Mouse (Mus musculus) intestine, embryonic 14.5 days (tissue): ENCODE measurements around the gene Cd4. TPM values are rescaled to one million over a fixed set of nuclear protein-coding genes. Genes with fewer than 3 reads are reported as not detected.

Source experiments
- ATAC-seq: fragments of 200-750 bp; cut with Nextera tagmentation; replicated peaks from 2 replicates; pipeline ENCODE4 v1.8.0; 2017; ENCODE audit warnings: low read depth, moderate number of reproducible peaks, moderate TSS enrichment, moderate library complexity; ENCODE audit not compliant: low FRiP score, low TSS enrichment
- DNase-seq: peaks from one replicate; pipeline ENCODE4 v3.0.0-alpha.2; 2018; ENCODE audit warnings: low spot score
- H3K27ac ChIP-seq: fragments of 300-500 bp; sonication (generic); 2 replicates; pipeline ENCODE4 v1.5.1; 2014; ENCODE audit warnings: low read depth, mild to moderate bottlenecking, control low read depth
- H3K27me3 ChIP-seq: fragments of 300-500 bp; sonication (generic); replicated peaks from 2 replicates; pipeline ENCODE4 v1.6.1; 2014; ENCODE audit warnings: low read length, control low read depth; ENCODE audit not compliant: control insufficient read depth, insufficient read depth
- H3K36me3 ChIP-seq: fragments of 300-500 bp; sonication (generic); 2 replicates; pipeline ENCODE4 v1.6.1; 2014; ENCODE audit warnings: low read length, control low read depth; ENCODE audit not compliant: control insufficient read depth, insufficient read depth
- H3K4me1 ChIP-seq: fragments of 300-500 bp; sonication (generic); replicated peaks from 2 replicates; pipeline ENCODE4 v1.6.1; 2014; ENCODE audit warnings: low read length, control low read depth, mixed read lengths; ENCODE audit not compliant: control insufficient read depth, insufficient read depth
- H3K4me2 ChIP-seq: fragments of 300-500 bp; sonication (generic); 2 replicates; pipeline ENCODE4 v1.6.1; 2014; ENCODE audit warnings: low read length
- H3K4me3 ChIP-seq: fragments of 300-500 bp; sonication (generic); 2 replicates; pipeline ENCODE4 v1.5.1; 2014; ENCODE audit warnings: low read depth, low read length, control low read depth, mixed read lengths
- H3K9ac ChIP-seq: fragments of 300-500 bp; sonication (generic); 2 replicates; pipeline ENCODE4 v1.6.1; 2014; ENCODE audit warnings: mild to moderate bottlenecking, low read length
- H3K9me3 ChIP-seq: fragments of 300-500 bp; sonication (generic); 2 replicates; pipeline ENCODE4 v1.6.1; 2016; ENCODE audit warnings: low read length, control low read depth; ENCODE audit not compliant: control insufficient read depth
- WGBS: fragments of 180-500 bp; shearing (Covaris S2); extraction: QIAGEN DNeasy Blood & Tissue Kit; methylation state at CpG from one replicate; pipeline ENCODE4 v1.1.7; 2014; 5-methylcytosine and 5-hydroxymethylcytosine counted together
- polyA plus RNA-seq: library from polyadenylated mRNA; unstranded; fragments of >200 nt; fragmentation: Nextera tagmentation; extraction: Ambion mirVana; gene quantifications from 2 replicates; pipeline ENCODE4 v1.2.1, GENCODE M21; 2014

Gene Cd4
- polyA plus RNA-seq, 1 experiment from 2014 or later = 0.37 TPM

DNA sequence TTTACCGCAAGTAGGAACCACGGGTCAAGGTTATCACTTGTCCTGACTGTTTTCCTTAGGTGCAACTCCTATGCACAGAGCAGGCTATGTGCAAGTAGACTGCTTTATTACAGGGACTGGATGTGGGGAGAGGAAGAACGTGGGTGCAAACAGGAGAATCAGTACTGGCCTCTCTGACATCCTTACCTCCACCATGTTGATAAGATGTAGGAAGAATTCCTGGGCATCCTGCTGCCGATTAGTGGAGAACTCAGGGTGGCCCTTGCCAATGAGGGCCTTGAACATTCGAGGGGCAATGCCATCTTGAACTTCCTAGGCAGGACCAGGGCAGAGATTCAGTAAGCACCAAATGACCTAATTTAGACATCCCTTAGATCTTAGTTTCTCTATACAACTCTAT lies 67.1 kb downstream of the Cd4 start:
- H3K4me1 ChIP-seq = no peaks in the 10 kb centered on the region
- no peaks in the 10 kb centered on the region for H3K27me3 ChIP-seq
- no peaks in the 10 kb centered on the region for H3K9me3 ChIP-seq
- H3K4me2 ChIP-seq = no peak overlapping the region
- DNase-seq (no peak), ATAC-seq (no peak)
- no peak overlapping the region for H3K9ac ChIP-seq
- 91% methylated on average over 5 of the region's 5 CpGs for WGBS
- no peak overlapping the region for H3K27ac ChIP-seq
- peaks cover 99% of the 10 kb centered on the region for H3K36me3 ChIP-seq
- H3K4me3 ChIP-seq = no peak overlapping the region

DNA sequence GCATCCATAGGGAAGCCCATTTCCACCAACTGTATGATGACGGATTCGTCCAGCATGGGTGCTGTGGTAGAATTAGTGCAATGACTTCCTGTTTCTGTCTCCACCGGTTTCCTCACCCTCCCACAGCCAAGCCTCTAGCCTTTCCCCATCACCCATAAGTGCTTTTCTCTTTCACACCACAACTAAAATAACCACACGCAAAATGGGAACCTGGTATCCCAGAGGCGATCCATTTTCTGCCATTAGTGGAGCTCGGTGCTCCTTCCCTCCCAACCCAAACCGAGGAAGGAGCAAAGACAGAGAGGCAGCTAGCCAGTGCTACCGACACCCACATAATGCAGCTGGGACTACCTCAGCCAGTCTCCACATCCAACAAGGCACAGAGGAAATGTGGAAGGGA lies 70.0 kb downstream of the Cd4 start:
- H3K4me3 ChIP-seq = no peak overlapping the region
- peaks cover 81% of the 10 kb centered on the region for H3K36me3 ChIP-seq
- ATAC-seq (no peak), DNase-seq (no peak)
- no peaks in the 10 kb centered on the region for H3K9me3 ChIP-seq
- no peak overlapping the region for H3K9ac ChIP-seq
- H3K27ac ChIP-seq = no peak overlapping the region
- H3K27me3 ChIP-seq = no peaks in the 10 kb centered on the region
- peaks cover 11% of the 10 kb centered on the region for H3K4me1 ChIP-seq
- WGBS = 89% methylated on average over 8 of the region's 8 CpGs
- no peak overlapping the region for H3K4me2 ChIP-seq

DNA sequence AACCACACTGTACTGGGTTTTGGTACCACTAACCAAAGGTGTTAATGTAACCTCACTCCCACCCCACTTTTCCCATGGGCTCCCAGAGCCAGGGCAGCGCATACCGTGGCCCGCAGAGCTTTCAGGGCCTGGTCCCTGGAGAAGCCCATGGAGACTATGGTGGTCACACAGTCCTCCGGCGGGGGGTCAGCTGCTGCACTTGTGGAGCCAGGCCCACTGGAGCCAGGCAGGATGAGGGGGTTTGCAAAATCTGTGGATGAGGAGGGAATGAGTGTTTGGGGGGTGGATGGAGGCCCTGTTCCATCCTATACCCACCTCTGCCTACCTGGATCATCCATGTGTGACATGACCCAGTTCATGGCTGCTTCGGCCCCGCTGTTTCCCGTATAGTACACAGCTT lies 70.5 kb downstream of the Cd4 start:
- Histone ChIP-seq H3K9me3 (no peaks in the 10 kb centered on the region), H3K36me3 (peaks cover 78% of the 10 kb centered on the region), H3K27ac (no peak overlapping the region), H3K4me2 (no peak overlapping the region), H3K9ac (no peak overlapping the region), H3K27me3 (no peaks in the 10 kb centered on the region), H3K4me3 (no peak overlapping the region), H3K4me1 (peaks cover 15% of the 10 kb centered on the region)
- DNase-seq (no peak), ATAC-seq (no peak)
- WGBS = 97% methylated on average over 8 of the region's 8 CpGs

- ATAC-seq (no peak), DNase-seq (no peak)
- no peak overlapping the region for H3K27ac ChIP-seq
- peaks cover 78% of the 10 kb centered on the region for H3K36me3 ChIP-seq
- H3K27me3 ChIP-seq = no peaks in the 10 kb centered on the region
- H3K9me3 ChIP-seq = no peaks in the 10 kb centered on the region
- peaks cover 20% of the 10 kb centered on the region for H3K4me1 ChIP-seq
- H3K9ac ChIP-seq = no peak overlapping the region
- WGBS = 92% methylated on average over 11 of the region's 11 CpGs
- no peak overlapping the region for H3K4me3 ChIP-seq
- no peak overlapping the region for H3K4me2 ChIP-seq
Observed at GRCm38 (mm10) chr6:124817125-124817524, 70.9 kb downstream of the Cd4 start.

DNA sequence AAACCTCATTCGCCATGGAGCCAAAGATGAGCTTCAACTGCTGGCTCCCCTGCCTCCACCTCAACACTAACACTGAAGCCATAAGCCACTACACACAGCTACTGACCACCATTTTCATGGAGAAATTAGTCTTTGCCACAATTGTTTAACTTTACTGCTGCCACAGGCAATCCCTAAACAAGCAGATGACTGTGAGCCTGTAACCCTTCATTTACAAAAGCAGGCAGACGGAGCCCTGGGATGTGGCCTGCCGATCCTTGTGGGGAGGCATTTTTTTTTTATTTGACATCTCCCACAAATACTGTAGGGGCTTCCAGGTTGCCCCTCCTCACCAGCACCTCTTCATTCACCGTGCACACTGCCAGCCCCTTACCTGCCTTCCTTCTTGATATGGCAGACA lies 71.4 kb downstream of the Cd4 start:
- peaks cover 78% of the 10 kb centered on the region for H3K36me3 ChIP-seq
- WGBS = 70% methylated on average over 4 of the region's 4 CpGs

DNA sequence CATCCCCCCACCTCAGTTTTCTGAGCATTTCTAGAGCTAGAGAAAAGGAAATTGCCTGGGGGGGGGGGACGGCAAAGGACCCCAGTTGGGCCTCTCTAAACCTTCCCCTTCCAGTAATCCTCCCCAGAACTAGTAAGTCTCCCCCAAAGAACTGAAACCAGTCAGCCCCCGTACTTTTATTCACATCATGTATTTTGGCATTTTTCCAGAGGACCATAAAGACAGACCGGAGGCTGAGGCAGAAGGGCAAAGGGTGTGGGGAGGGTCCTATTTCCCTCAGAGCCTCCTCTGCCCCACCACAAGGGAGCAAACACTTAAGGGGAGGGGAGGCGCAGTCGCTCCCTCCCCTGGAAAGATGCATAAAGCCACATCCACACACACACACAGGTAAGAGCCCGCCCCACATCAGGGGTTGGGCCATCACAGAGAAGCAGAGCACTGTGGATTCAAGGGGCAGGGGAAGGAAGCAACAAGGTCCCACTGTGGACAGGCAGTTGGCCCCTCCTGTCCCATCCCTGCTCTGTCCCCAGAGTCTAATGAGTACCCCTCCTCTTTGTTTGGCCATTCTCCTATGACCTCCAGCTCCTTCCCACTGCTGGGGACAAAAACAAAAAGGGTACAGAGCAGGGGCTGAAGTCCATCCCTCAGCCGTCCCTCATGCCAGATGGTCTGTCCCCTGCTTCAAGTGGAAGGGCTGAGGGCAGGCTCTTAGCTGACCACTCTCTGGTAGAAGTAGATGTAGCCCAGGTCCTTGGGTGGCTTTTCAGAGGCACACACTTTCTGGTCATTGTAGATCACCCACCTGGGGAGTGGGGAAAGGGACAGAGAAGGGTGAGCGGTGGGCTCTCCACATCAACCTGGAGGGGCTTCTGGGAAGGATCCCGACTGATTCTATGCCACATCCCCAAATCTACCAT lies 72.9 kb downstream of the Cd4 start:
- Histone ChIP-seq H3K27ac (no peak overlapping the region), H3K4me1 (peaks cover 25% of the 10 kb centered on the region), H3K4me3 (no peak overlapping the region), H3K27me3 (no peaks in the 10 kb centered on the region), H3K9ac (no peak overlapping the region), H3K36me3 (peaks cover 77% of the 10 kb centered on the region), H3K4me2 (no peak overlapping the region), H3K9me3 (no peaks in the 10 kb centered on the region)
- ATAC-seq (no peak), DNase-seq (no peak)
- WGBS = 67% methylated on average over 9 of the region's 9 CpGs

More for the DNA sequence above, 71.4 kb downstream of the Cd4 start:
- no peaks in the 10 kb centered on the region for H3K9me3 ChIP-seq
- no peak overlapping the region for H3K27ac ChIP-seq
- no peaks in the 10 kb centered on the region for H3K27me3 ChIP-seq
- ATAC-seq (no peak), DNase-seq (no peak)
- no peak overlapping the region for H3K4me2 ChIP-seq
- H3K4me3 ChIP-seq = no peak overlapping the region
- peaks cover 21% of the 10 kb centered on the region for H3K4me1 ChIP-seq
- no peak overlapping the region for H3K9ac ChIP-seq

Other genes with a start within 250 kb of the Cd4 start
- gene Lpcat3, start 225.2 kb downstream of the Cd4 start, polyA plus RNA-seq = 75.5 and 79.8 TPM in 2 replicates
- 248 and 249 TPM in 2 replicates for gene Emg1, start 176.0 kb downstream of the Cd4 start, polyA plus RNA-seq
- 414 and 436 TPM in 2 replicates for gene Phb2, start 175.9 kb downstream of the Cd4 start, polyA plus RNA-seq
- gene Ptpn6, start 149.5 kb downstream of the Cd4 start, polyA plus RNA-seq = 11.7 and 14.1 TPM in 2 replicates
- 440 and 466 TPM in 2 replicates for gene Grcc10, start 146.8 kb downstream of the Cd4 start, polyA plus RNA-seq
- gene Gm45234, start 132.2 kb downstream of the Cd4 start, polyA plus RNA-seq = not detected in 2 replicates
- 12.1 TPM in 2 replicates for gene Atn1, start 131.7 kb downstream of the Cd4 start, polyA plus RNA-seq
- gene Eno2, start 118.5 kb downstream of the Cd4 start, polyA plus RNA-seq = 7.6 and 8.0 TPM in 2 replicates
- gene Lrrc23, start 108.5 kb downstream of the Cd4 start, polyA plus RNA-seq = 0.45 and 0.47 TPM in 2 replicates
- 7.3 and 7.4 TPM in 2 replicates for gene Spsb2, start 79.6 kb downstream of the Cd4 start, polyA plus RNA-seq
- gene Tpi1, start 73.9 kb downstream of the Cd4 start, polyA plus RNA-seq = 1,059 and 1,108 TPM in 2 replicates
- gene Usp5, start 58.7 kb downstream of the Cd4 start, polyA plus RNA-seq = 126 and 127 TPM in 2 replicates
- 178 and 183 TPM in 2 replicates for gene Cdca3, start 58.7 kb downstream of the Cd4 start, polyA plus RNA-seq
- 2.7 TPM in 2 replicates for gene Gnb3, start 47.9 kb downstream of the Cd4 start, polyA plus RNA-seq
- 28.1 and 28.8 TPM in 2 replicates for gene P3h3, start 30.5 kb downstream of the Cd4 start, polyA plus RNA-seq
- 0.65 and 1.2 TPM in 2 replicates for gene Gpr162, start 24.2 kb downstream of the Cd4 start, polyA plus RNA-seq
- gene Lag3, start 23.5 kb upstream of the Cd4 start, polyA plus RNA-seq = 1.8 and 2.1 TPM in 2 replicates
- 232 and 257 TPM in 2 replicates for gene Ptms, start 31.9 kb upstream of the Cd4 start, polyA plus RNA-seq
- gene Mlf2, start 43.2 kb upstream of the Cd4 start, polyA plus RNA-seq = 352 and 357 TPM in 2 replicates
- gene Cops7a, start 77.3 kb upstream of the Cd4 start, polyA plus RNA-seq = 155 and 159 TPM in 2 replicates
- gene Pianp, start 108.5 kb upstream of the Cd4 start, polyA plus RNA-seq = 0.85 and 1.2 TPM in 2 replicates
- 9.2 and 10.8 TPM in 2 replicates for gene Zfp384, start 120.9 kb upstream of the Cd4 start, polyA plus RNA-seq
- gene Ing4, start 151.5 kb upstream of the Cd4 start, polyA plus RNA-seq = 94.4 and 108 TPM in 2 replicates
- gene Acrbp, start 161.5 kb upstream of the Cd4 start, polyA plus RNA-seq = 11.4 and 13.4 TPM in 2 replicates
- gene Lpar5, start 179.7 kb upstream of the Cd4 start, polyA plus RNA-seq = 2.3 and 3.0 TPM in 2 replicates
- gene Chd4, start 207.8 kb upstream of the Cd4 start, polyA plus RNA-seq = 74.2 and 74.8 TPM in 2 replicates
- 72.1 and 75.2 TPM in 2 replicates for gene Nop2, start 243.7 kb upstream of the Cd4 start, polyA plus RNA-seq